Comparison of ENCODE assay signal across 11 mouse cellular contexts in the genomic region with DNA sequence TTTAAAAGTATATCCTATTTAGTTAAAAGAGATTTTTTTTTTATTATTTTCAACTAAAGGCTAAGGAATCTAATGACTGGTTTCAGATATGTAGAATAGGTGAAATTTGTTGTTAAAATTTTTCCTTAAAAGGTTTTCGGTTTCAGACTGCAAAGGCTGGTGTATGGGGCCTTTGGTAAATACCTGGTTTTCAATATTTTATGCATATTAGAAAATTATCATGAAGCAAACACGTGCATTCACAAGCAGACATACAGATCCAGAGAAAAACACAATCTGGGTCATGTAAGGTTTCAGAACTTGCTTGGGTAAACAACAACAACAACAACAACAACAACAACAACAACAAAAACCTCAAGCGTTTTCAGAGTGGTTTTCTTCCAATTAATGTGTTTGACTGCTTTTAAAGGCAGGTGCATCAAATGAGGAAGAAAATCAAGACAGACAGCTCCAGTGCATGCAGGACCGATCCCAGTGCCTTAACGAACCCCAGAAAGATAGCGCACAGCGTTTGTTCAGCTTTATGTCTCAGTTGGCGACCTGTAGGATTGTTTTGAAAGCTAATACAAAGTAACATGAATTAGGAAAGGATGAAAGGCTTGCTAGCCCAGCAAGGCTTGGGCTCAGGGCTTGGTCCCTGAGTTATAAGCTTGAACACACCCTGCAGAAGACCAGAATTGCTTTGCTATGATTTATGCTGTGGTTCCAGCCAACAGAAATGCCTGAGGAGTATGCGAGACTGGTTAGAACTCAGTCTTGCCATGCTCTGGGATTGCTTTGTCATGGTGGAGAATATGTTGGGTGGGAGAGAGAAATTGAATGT.
A peak's percentile ranks its signal among the peaks of the same experiment; 100 is the strongest.
DNase-seq lines count a peak whose midpoint lies in the region; ATAC-seq and TF ChIP-seq lines count a peak whose summit lies in the region.
"Had no signal": no experiment of that assay in that cellular context is flagged by ENCODE, and none has a peak within 500 bp of the region (broad histone marks: within the 10 kb centered on the region; RNA-seq: fewer than 3 reads in every experiment).

No protein-coding gene starts in this region.

- peak; percentile 48; the same call in 1 of the 2 replicates for ATAC-seq in frontal cortex, adult (ENCODE audit: low TSS enrichment)
- no peak for ATAC-seq in embryonic facial prominence, embryonic 14.5 days (ENCODE audit: low read depth)
- peak; percentile 59 for ATAC-seq in hindbrain, embryonic 13.5 days (ENCODE audit: low FRiP score)
- no peak for ATAC-seq in midbrain, postnatal 0 days (ENCODE audit: low FRiP score)
- ATAC-seq in megakaryocyte progenitor cell, adult 5-6 weeks (replicated peaks; ENCODE audit: poor library complexity) = no peak
- ATAC-seq: liver, embryonic 12.5 days had no signal

- H3K9ac ChIP-seq in embryonic facial prominence, embryonic 14.5 days (ENCODE audit: low read depth, low read length) = no peak overlapping the region
- no peak overlapping the region for H3K9ac ChIP-seq in hindbrain, embryonic 13.5 days
- no peak overlapping the region for H3K9ac ChIP-seq in midbrain, postnatal 0 days (replicated peaks; ENCODE audit: low read length, poor library complexity, severe bottlenecking)
- H3K9ac ChIP-seq: embryonic facial prominence, embryonic 15.5 days; heart, embryonic 15.5 days; liver, embryonic 12.5 days had no signal

- no peak overlapping the region for H3K4me2 ChIP-seq in embryonic facial prominence, embryonic 14.5 days (ENCODE audit: low read depth, low read length)
- H3K4me2 ChIP-seq in hindbrain, embryonic 13.5 days = no peak overlapping the region
- H3K4me2 ChIP-seq in midbrain, postnatal 0 days (ENCODE audit: low read depth, low read length, poor library complexity, severe bottlenecking) = peak overlapping the region; percentile 30; the same call in 1 of the 2 replicates
- H3K4me2 ChIP-seq: embryonic facial prominence, embryonic 15.5 days; heart, embryonic 15.5 days; liver, embryonic 12.5 days had no signal

- no peaks in the 10 kb centered on the region for H3K9me3 ChIP-seq in embryonic facial prominence, embryonic 14.5 days (ENCODE audit: control insufficient read depth, low read length)
- H3K9me3 ChIP-seq in hindbrain, embryonic 13.5 days = no peaks in the 10 kb centered on the region
- H3K9me3 ChIP-seq in midbrain, postnatal 0 days (ENCODE audit: low read length) = no peaks in the 10 kb centered on the region
- H3K9me3 ChIP-seq: embryonic facial prominence, embryonic 15.5 days; heart, embryonic 15.5 days; liver, embryonic 12.5 days had no signal

- WGBS in embryonic facial prominence, embryonic 14.5 days = 65% methylated on average over 9 of the region's 9 CpGs
- 62% methylated on average over 9 of the region's 9 CpGs for WGBS in hindbrain, embryonic 13.5 days
- 47% methylated on average over 9 of the region's 9 CpGs for WGBS in midbrain, postnatal 0 days

- H3K27ac ChIP-seq in embryonic facial prominence, embryonic 14.5 days (replicated peaks; ENCODE audit: low read depth, low read length) = no peak overlapping the region
- no peak overlapping the region for H3K27ac ChIP-seq in hindbrain, embryonic 13.5 days
- H3K27ac ChIP-seq in midbrain, postnatal 0 days (ENCODE audit: low read depth, low read length) = no peak overlapping the region
- H3K27ac ChIP-seq: embryonic facial prominence, embryonic 15.5 days; heart, embryonic 15.5 days; liver, embryonic 12.5 days had no signal

- H3K27me3 ChIP-seq in embryonic facial prominence, embryonic 14.5 days (replicated peaks; ENCODE audit: control insufficient read depth, insufficient read depth, low read length) = no peaks in the 10 kb centered on the region
- no peaks in the 10 kb centered on the region for H3K27me3 ChIP-seq in hindbrain, embryonic 13.5 days
- no peaks in the 10 kb centered on the region for H3K27me3 ChIP-seq in midbrain, postnatal 0 days (ENCODE audit: insufficient read depth, low read length)
- H3K27me3 ChIP-seq: embryonic facial prominence, embryonic 15.5 days; heart, embryonic 15.5 days; liver, embryonic 12.5 days had no signal

- H3K4me1 ChIP-seq in embryonic facial prominence, embryonic 14.5 days (ENCODE audit: control insufficient read depth, insufficient read depth, low read length) = no peaks in the 10 kb centered on the region
- peaks cover 9% of the 10 kb centered on the region for H3K4me1 ChIP-seq in hindbrain, embryonic 13.5 days (replicated peaks)
- H3K4me1 ChIP-seq in midbrain, postnatal 0 days (ENCODE audit: insufficient read depth, low read length) = no peaks in the 10 kb centered on the region
- H3K4me1 ChIP-seq: embryonic facial prominence, embryonic 15.5 days; heart, embryonic 15.5 days had no signal

- DNase-seq in frontal cortex, adult 2 months (ENCODE audit: extremely low spot score in 1 of 2, low spot score in 1 of 2) = no peak
- DNase-seq in embryonic facial prominence, embryonic 14.5 days (ENCODE audit: low spot score) = peak; percentile 13
- no peak for DNase-seq in midbrain, postnatal 0 days (ENCODE audit: low spot score)
- DNase-seq in cerebellum, postnatal 10 days = no peak
- no peak for DNase-seq in T-cell, adult 2 months (ENCODE audit: low spot score)

- no peaks in the 10 kb centered on the region for H3K36me3 ChIP-seq in embryonic facial prominence, embryonic 14.5 days (ENCODE audit: control insufficient read depth, insufficient read depth, low read length)
- no peaks in the 10 kb centered on the region for H3K36me3 ChIP-seq in hindbrain, embryonic 13.5 days
- no peaks in the 10 kb centered on the region for H3K36me3 ChIP-seq in midbrain, postnatal 0 days (ENCODE audit: insufficient read depth, low read length)
- H3K36me3 ChIP-seq: embryonic facial prominence, embryonic 15.5 days; heart, embryonic 15.5 days had no signal

- no peak overlapping the region for H3K4me3 ChIP-seq in embryonic facial prominence, embryonic 14.5 days (ENCODE audit: low read depth, low read length)
- no peak overlapping the region for H3K4me3 ChIP-seq in hindbrain, embryonic 13.5 days
- no peak overlapping the region for H3K4me3 ChIP-seq in midbrain, postnatal 0 days (ENCODE audit: low read depth, low read length)
- H3K4me3 ChIP-seq: embryonic facial prominence, embryonic 15.5 days; heart, embryonic 15.5 days; liver, embryonic 12.5 days had no signal

- no peak for TF ChIP-seq CTCF in midbrain, postnatal 0 days (IDR thresholded peaks at IDR 0.05)

Comparison
In these comparisons a context has a peak if more than half of its experiments do, and no peak if none do; other contexts are left out.
1. ATAC-seq: peak in frontal cortex, adult (single experiment) and hindbrain, embryonic 13.5 days (single experiment); none in embryonic facial prominence, embryonic 14.5 days (single experiment), midbrain, postnatal 0 days (single experiment) and megakaryocyte progenitor cell, adult 5-6 weeks (single experiment).